Mouse (Mus musculus) bone marrow macrophage, adult 2 months (primary cell): ENCODE data around the gene Samd14.

Experiments used
- CTCF ChIP-seq: IDR thresholded peaks from 2 replicates; pipeline ENCODE4 v1.5.1; 2012; ENCODE audit warnings: low read depth, mild to moderate bottlenecking, low read length, moderate library complexity
- POLR2A ChIP-seq: IDR thresholded peaks from 2 replicates; pipeline ENCODE4 v1.6.1; 2012; ENCODE audit warnings: mild to moderate bottlenecking, low read depth, low read length, borderline replicate concordance

DNA sequence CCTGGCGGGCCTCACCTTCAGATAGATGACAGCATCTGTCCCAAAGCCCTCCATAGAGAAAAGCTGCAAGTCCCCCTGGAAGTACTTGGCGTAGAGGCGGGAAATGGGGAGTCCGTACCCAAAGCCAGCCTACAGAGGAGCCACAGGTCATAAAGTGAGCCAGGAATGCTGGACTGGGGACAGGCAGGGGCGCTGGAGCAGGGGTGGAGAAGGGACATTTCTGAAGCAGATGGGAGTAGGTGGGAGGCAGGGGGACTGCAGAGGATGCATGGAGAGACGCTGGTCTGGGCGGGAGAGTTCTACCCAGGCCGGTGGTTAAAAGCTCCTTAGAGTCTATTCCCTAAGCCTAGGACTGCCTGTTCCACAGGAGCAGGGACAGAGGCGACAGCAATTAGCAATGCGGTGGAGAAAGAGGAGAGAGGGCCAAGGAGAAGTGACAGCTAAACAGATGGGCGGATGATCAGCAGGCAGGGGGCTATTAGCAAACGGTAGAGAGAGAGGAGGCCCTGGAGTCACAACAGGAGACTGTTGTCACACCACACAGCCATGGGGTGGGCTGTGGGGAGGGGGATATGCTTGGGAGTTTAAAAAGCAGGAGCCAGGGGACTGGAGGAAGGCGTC lies 18.3 kb downstream of the Samd14 start:
- TF ChIP-seq POLR2A (no peak), CTCF (no peak)
